Mouse (Mus musculus) embryonic facial prominence, embryonic 14.5 days (tissue): ENCODE data around the gene Nfasc. TPM values are rescaled to one million over a fixed set of nuclear protein-coding genes. Genes with fewer than 3 reads are reported as not detected.

Experiments used
- ATAC-seq: fragments of 200-750 bp; cut with Nextera tagmentation; 2 replicates; pipeline ENCODE4 v1.8.0; 2017; ENCODE audit warnings: low read depth, moderate number of reproducible peaks, moderate TSS enrichment
- DNase-seq: peaks from one replicate; pipeline ENCODE4 v3.0.0-alpha.2; 2015; ENCODE audit warnings: low spot score
- H3K27ac ChIP-seq: fragments of 300-500 bp; sonication (generic); replicated peaks from 2 replicates; pipeline ENCODE4 v1.5.1; 2014; ENCODE audit warnings: low read depth, mild to moderate bottlenecking, low read length, moderate library complexity
- H3K27me3 ChIP-seq: fragments of 300-500 bp; sonication (generic); replicated peaks from 2 replicates; pipeline ENCODE4 v1.6.1; 2014; ENCODE audit warnings: low read length; ENCODE audit not compliant: control insufficient read depth, insufficient read depth
- H3K36me3 ChIP-seq: fragments of 300-500 bp; sonication (generic); 2 replicates; pipeline ENCODE4 v1.6.1; 2014; ENCODE audit warnings: low read length, mixed read lengths; ENCODE audit not compliant: control insufficient read depth, insufficient read depth
- H3K4me1 ChIP-seq: fragments of 300-500 bp; sonication (generic); 2 replicates; pipeline ENCODE4 v1.6.1; 2014; ENCODE audit warnings: antibody characterized with exemption, low read length; ENCODE audit not compliant: control insufficient read depth, insufficient read depth
- H3K4me2 ChIP-seq: fragments of 300-500 bp; sonication (generic); 2 replicates; pipeline ENCODE4 v1.6.1; 2014; ENCODE audit warnings: low read depth, mild to moderate bottlenecking, low read length, moderate library complexity, mixed read lengths
- H3K4me3 ChIP-seq: fragments of 300-500 bp; sonication (generic); 2 replicates; pipeline ENCODE4 v1.5.1; 2014; ENCODE audit warnings: low read depth, mild to moderate bottlenecking, low read length
- H3K9ac ChIP-seq: fragments of 300-500 bp; sonication (generic); 2 replicates; pipeline ENCODE4 v1.6.1; 2014; ENCODE audit warnings: low read depth, mild to moderate bottlenecking, low read length, moderate library complexity, mixed read lengths
- H3K9me3 ChIP-seq: fragments of 300-500 bp; sonication (generic); 2 replicates; pipeline ENCODE4 v1.6.1; 2016; ENCODE audit warnings: low read length; ENCODE audit not compliant: control insufficient read depth
- WGBS: fragments of 180-500 bp; shearing (Covaris S2); extraction: QIAGEN DNeasy Blood & Tissue Kit; methylation state at CpG from one replicate; pipeline ENCODE4 v1.1.7; 2014; 5-methylcytosine and 5-hydroxymethylcytosine counted together
- polyA plus RNA-seq: library from polyadenylated mRNA; unstranded; fragments of >200 nt; fragmentation: Nextera tagmentation; extraction: Ambion mirVana; gene quantifications from 2 replicates; pipeline ENCODE4 v1.2.1, GENCODE M21; 2014

Gene Nfasc
- polyA plus RNA-seq, 1 experiment from 2014 or later = 2.4 TPM

DNA sequence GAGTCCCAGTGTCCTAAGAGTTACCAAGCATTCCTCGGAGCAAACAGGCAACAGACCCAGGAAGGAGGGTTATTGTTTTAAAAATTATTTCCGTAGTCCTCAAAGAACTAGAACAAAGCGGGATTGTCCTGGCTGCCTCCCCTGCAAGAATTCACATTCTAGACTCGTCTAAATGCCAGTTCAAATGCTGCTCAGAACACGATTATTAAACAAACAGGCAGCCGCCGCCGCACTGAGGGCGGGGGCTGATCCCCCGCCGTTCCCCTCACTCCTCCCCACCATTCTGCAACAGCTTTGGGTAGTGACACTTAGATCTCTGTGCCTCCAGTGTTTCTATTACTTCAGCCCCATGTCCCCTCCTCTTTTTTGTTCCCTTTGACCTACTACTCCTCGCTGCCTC lies 62.7 kb downstream of the Nfasc start:
- WGBS = 57% methylated on average over 12 of the region's 12 CpGs
- no peak overlapping the region for H3K27ac ChIP-seq
- no peaks in the 10 kb centered on the region for H3K9me3 ChIP-seq
- no peaks in the 10 kb centered on the region for H3K27me3 ChIP-seq
- no peak overlapping the region for H3K9ac ChIP-seq
- no peaks in the 10 kb centered on the region for H3K36me3 ChIP-seq
- H3K4me2 ChIP-seq = no peak overlapping the region
- DNase-seq = no peak
- H3K4me1 ChIP-seq = 0 out of 2 replicates have a peak, but pooled peaks cover 4% of the 10 kb centered on the region
- H3K4me3 ChIP-seq = no peak overlapping the region
- ATAC-seq = no peak

GRCm38 (mm10) chr1:132678076-132678475 lies 63.5 kb downstream of the Nfasc start:
- Histone ChIP-seq H3K9ac (no peak overlapping the region), H3K27me3 (no peaks in the 10 kb centered on the region), H3K9me3 (no peaks in the 10 kb centered on the region), H3K4me3 (no peak overlapping the region), H3K27ac (no peak overlapping the region), H3K4me1 (0 out of 2 replicates have a peak, but pooled peaks cover 4% of the 10 kb centered on the region), H3K4me2 (no peak overlapping the region), H3K36me3 (no peaks in the 10 kb centered on the region)
- 47% methylated on average over 5 of the region's 5 CpGs for WGBS
- DNase-seq (no peak), ATAC-seq (no peak)

- Histone ChIP-seq H3K27me3 (no peaks in the 10 kb centered on the region), H3K27ac (no peak overlapping the region), H3K9ac (no peak overlapping the region), H3K4me1 (no peaks in the 10 kb centered on the region), H3K9me3 (no peaks in the 10 kb centered on the region), H3K4me2 (no peak overlapping the region), H3K36me3 (no peaks in the 10 kb centered on the region), H3K4me3 (no peak overlapping the region)
- ATAC-seq (no peak), DNase-seq (no peak)
- WGBS = 86% methylated on average over 3 of the region's 3 CpGs
Measured at GRCm38 (mm10) chr1:132672704-132673103, 68.9 kb downstream of the Nfasc start.

DNA sequence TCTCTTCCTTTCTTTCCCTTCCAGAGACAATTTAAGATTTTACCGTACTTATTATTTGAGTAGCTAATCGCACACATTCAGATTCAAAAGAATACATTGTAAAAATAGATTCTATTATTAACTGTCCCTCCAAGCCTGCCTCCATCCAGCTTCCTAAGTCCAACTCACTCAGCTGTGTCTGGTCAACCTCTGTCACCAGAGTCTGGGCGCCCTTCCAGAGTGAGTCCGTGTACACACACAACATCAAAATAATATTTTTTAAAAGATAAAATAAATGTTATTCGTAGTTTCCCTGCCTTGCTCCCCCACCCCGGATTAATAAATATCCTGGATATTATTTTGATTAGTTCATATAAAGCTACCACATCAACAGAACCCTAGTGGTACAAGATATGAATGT lies 72.4 kb downstream of the Nfasc start:
- Histone ChIP-seq H3K27me3 (no peaks in the 10 kb centered on the region), H3K27ac (no peak overlapping the region), H3K4me1 (no peaks in the 10 kb centered on the region), H3K4me2 (no peak overlapping the region), H3K4me3 (no peak overlapping the region), H3K9ac (no peak overlapping the region), H3K9me3 (no peaks in the 10 kb centered on the region), H3K36me3 (no peaks in the 10 kb centered on the region)
- ATAC-seq (no peak), DNase-seq (no peak)
- WGBS = 94% methylated on average over 6 of the region's 6 CpGs

GRCm38 (mm10) chr1:132660354-132660753 lies 81.2 kb downstream of the Nfasc start:
- WGBS = 14% methylated on average over 4 of the region's 4 CpGs

DNA sequence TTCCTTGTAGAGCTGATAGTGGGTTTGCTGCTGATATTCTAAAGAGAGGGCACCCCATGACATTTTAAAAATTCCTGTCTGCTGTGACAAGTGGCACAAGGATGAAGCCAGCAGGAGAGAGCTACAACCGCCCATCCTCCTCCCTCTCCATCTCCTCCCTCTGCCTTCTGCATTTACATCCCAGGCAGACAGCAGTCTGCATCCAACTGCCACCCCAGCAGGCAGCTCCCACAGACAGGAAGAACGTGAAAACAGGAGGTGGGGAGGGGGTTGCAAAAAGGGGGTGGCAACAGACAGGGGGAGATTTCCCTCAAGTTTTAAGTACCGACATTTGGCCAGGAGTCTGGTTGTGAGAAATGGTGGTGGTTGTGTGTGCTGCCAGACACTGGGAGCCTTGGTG lies 82.0 kb downstream of the Nfasc start:
- H3K4me2 ChIP-seq = no peak overlapping the region
- no peak overlapping the region for H3K4me3 ChIP-seq
- no peak overlapping the region for H3K27ac ChIP-seq
- H3K9ac ChIP-seq = no peak overlapping the region
- no peaks in the 10 kb centered on the region for H3K27me3 ChIP-seq
- DNase-seq = no peak
- WGBS = 25% methylated on average over 3 of the region's 3 CpGs
- ATAC-seq = no peak
- H3K36me3 ChIP-seq = no peaks in the 10 kb centered on the region
- H3K9me3 ChIP-seq = no peaks in the 10 kb centered on the region
- H3K4me1 ChIP-seq = no peaks in the 10 kb centered on the region

More at GRCm38 (mm10) chr1:132660354-132660753, 81.2 kb downstream of the Nfasc start:
- no peak overlapping the region for H3K4me2 ChIP-seq
- DNase-seq (peak; percentile 22), ATAC-seq (peak; percentile 47; the same call in 1 of the 2 replicates)
- H3K27ac ChIP-seq = no peak overlapping the region
- no peaks in the 10 kb centered on the region for H3K4me1 ChIP-seq
- no peaks in the 10 kb centered on the region for H3K36me3 ChIP-seq
- no peak overlapping the region for H3K9ac ChIP-seq
- H3K9me3 ChIP-seq = no peaks in the 10 kb centered on the region
- no peak overlapping the region for H3K4me3 ChIP-seq
- H3K27me3 ChIP-seq = no peaks in the 10 kb centered on the region

DNA sequence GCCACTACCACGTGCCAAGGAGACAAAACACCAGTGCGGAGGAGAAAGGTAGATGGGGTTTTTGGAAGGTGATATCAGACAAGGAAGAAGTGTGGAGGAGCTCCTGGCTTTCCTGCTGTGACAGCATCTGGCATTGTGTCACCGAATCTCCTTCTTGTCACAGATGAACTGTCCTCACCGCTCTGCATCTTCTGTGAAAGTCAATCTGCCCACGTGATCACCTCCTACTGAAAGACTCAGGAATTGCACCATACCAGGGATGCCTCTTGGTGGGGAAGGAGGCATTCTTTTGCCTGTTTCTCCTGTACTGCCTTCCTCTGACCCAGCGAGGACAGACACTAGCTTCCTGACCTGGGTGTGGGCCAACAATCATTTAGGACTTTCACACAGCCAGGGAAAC lies 86.0 kb downstream of the Nfasc start:
- Histone ChIP-seq H3K4me3 (no peak overlapping the region), H3K4me2 (no peak overlapping the region), H3K27ac (no peak overlapping the region), H3K36me3 (no peaks in the 10 kb centered on the region), H3K9ac (no peak overlapping the region), H3K9me3 (no peaks in the 10 kb centered on the region), H3K27me3 (no peaks in the 10 kb centered on the region), H3K4me1 (no peaks in the 10 kb centered on the region)
- DNase-seq (no peak), ATAC-seq (no peak)
- WGBS = 63% methylated on average over 6 of the region's 6 CpGs

GRCm38 (mm10) chr1:132654769-132655168 lies 86.8 kb downstream of the Nfasc start:
- no peaks in the 10 kb centered on the region for H3K27me3 ChIP-seq
- H3K27ac ChIP-seq = no peak overlapping the region
- H3K4me3 ChIP-seq = no peak overlapping the region
- H3K36me3 ChIP-seq = no peaks in the 10 kb centered on the region
- no peak overlapping the region for H3K9ac ChIP-seq
- no peak overlapping the region for H3K4me2 ChIP-seq
- DNase-seq = no peak
- 73% methylated on average over 9 of the region's 9 CpGs for WGBS
- ATAC-seq = no peak
- no peaks in the 10 kb centered on the region for H3K4me1 ChIP-seq
- no peaks in the 10 kb centered on the region for H3K9me3 ChIP-seq

DNA sequence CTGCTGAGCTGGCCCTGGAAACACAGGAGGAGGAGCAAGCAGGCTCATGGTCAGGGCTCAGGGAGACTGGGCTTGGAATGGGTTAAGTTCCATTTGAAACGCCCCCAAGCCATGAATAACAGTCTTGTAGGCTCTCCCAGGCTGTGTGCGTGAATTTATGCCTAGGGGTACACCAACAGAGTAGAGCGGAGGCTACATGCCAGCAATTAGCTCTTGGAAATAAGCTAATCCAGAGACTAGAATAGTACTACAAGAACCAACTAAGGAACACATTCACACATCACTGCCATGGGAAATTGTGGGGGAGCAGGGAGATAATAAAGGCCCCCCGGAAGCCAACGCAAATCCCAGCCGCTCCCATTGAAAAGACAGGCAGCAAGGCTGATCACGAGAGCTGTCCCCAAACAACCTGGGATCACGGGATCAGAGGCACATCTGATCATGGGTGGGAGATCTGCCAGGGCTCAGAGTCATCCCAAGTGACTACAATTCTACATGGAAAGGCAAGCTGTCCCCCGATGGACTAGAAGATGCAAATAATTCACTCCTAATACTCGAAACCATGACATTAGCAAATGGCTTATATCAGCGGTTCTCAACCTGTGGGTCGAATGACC lies 87.6 kb downstream of the Nfasc start:
- Histone ChIP-seq H3K27ac (no peak overlapping the region), H3K9me3 (no peaks in the 10 kb centered on the region), H3K4me3 (no peak overlapping the region), H3K4me1 (no peaks in the 10 kb centered on the region), H3K4me2 (no peak overlapping the region), H3K36me3 (no peaks in the 10 kb centered on the region), H3K27me3 (no peaks in the 10 kb centered on the region), H3K9ac (no peak overlapping the region)
- DNase-seq (no peak), ATAC-seq (no peak)
- 76% methylated on average over 12 of the region's 12 CpGs for WGBS
